Mouse (Mus musculus) left cerebral cortex, adult 9 months (tissue): ENCODE data around the gene Utp4.
"Not testable (repeated sequence)": the region's sequence is repeated elsewhere in the genome, so short reads cannot be mapped to it uniquely, and the experiment has no call there.

Experiments
- DNase-seq, 2 experiments: peaks; one replicate each; pipeline ENCODE4 v3.0.0; 2022; ENCODE audit warnings: low spot score in 2 of 2

Gene Utp4

GRCm38 (mm10) chr8:106893481-106894156, at the start of gene Utp4:
Utp4 (plus strand) TSS chr8:106893636.
- DNase-seq = peak in 1 of 2 experiments; percentile 77

DNA sequence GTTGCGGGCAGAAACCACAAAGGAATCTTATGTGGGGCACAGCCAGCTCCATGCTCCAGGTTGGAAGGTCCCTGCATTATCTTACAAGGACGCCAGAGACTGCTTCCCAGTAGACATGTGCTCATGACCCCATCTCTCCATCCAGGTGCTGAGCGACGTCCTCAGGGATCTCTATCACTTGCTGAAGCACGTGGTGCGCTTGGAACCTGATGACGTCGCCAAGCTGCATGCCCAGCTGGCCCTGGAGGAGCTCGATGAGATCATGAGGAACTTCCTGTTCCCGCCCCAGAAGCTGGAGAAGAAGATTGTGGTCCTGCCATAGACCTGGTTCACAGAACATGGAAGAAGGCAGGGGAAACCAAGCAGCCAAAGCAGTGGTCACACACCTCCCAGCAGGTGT, 43.4 kb upstream of the Utp4 start:
- DNase-seq = no peak

DNA sequence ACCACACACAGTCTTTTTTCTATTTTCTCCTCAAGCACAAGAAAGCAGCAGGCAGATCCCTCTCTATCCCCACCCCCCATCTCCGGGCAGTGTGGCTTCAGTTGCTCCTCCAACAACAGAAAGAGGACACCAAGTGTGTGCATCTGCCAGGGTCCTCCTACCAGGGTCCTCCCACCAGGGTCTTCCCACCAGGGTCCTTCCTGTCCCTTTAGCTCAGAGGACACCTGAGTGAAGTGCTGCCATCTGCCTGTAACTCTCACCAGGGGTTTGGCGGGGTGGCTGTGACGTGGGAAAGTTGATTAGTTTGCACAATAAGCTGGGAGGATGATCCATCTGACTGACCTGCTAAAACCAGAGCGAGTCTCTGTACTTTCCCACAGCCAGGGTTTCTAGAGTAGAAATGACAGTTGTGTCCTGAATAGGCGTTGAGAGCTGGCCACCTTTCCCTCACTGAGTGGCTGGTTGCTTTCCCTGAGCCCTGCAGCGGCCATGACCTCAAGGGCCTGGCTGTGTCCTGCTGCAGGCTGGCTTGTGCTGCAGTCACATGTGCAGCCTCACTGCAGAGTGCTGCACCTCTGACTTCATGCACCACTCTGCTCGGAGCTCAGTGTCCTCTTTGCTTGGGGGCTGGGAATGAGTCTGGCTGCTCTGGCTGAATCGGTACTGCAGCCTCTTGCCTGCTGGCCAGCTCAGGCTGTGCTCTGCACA, 38.7 kb upstream of the Utp4 start:
- no peak for DNase-seq

DNA sequence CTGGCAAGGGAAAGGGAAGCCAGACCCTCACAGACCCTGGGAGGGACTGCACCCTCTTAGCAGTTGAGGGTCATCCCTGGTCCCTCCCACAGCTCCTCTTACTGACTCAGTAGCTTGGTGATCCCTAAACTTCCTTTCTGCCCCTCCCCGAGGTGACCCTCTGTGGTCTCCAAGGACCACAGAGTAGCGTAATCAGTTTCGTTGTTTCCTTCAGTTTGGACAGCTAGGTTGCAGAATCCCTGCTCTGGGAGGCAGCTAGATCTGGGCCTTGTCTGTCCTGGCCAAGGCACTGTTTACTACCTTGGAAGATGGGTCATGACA, 38.2 kb upstream of the Utp4 start:
- no peak for DNase-seq

DNA sequence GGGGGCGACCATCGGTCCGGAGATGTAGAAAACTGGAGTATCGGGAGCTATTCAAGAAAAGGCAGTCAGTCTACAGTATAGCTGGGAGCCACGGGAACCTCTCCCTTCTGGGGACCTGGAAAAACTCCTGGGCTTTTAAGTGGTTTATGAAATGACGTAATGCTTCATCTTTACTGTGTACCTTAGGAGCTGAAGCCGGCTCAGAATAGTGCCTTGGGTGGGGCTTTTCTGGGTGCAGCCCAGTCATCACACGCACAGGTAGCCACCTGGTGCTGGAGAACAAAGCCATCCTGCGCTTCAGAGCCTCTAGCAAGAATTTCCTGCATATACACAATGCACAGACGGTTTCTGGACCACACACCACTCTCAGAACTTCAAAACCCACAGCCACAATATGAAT, 30.6 kb upstream of the Utp4 start:
- no peak for DNase-seq

DNA sequence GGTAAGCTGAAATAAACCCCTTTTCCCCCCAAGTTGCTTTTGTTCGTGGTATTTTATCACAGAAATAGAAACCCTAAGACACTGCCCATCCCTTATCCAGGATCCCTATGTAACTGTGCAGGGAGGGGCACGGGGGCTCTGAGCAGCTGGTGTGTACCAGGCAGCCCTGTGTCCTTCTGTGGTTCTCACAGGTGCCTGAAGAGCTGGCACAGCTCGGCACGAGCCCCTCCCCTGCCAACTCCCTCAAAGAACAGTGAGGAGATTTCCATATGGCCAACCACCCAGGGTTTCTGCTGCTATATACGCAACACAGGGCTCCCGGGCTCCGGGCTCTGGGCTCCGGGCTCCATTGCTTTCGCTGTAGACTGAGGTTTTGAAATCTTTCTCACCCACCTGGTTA, 28.1 kb upstream of the Utp4 start:
- no peak for DNase-seq

GRCm38 (mm10) chr8:106870051-106870450, 23.4 kb upstream of the Utp4 start, which contains the start of gene Has3:
Has3 (plus strand) TSS chr8:106870242.
- DNase-seq = no peak

DNA sequence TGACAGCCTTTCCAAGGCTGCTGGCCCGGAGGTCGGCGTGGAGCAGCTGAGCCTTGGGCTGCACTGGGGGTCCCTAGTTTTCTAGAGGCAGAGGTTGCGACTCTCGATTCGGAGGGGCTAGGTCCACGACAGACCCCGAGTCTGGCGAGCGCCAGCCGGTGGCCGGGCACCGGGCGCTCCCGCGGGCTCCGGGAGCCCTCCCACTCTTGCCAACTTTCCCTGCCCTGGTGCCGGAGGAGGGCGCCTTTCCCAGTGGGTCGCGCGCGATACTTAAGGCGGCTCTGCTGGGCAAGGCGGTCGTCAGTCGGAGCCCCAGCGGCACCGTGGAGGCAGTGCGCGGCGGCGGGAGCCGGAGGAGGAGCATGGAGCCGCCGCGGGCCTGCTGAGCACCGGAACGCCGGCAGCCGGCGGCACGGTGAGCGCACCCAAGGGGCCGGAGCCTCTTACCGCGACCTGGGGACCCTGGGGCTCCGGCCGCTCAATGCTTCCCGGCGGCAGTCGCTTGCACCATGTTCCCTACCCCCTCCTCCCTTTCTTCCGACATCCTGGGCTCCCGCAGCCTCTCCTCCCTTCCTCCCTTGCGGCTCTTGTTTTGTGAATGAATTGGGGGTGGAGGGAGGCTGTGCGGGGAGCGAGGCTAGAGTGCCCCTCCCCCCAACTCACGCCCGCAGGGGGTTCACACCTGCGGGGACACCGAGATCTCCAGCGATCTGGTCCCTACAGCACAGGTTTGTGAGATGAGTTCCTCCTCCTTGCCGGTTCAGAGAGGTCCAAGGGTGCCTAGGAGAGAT, 22.7 kb upstream of the Utp4 start:
- DNase-seq = peak in 1 of 2 experiments; percentile 51

DNA sequence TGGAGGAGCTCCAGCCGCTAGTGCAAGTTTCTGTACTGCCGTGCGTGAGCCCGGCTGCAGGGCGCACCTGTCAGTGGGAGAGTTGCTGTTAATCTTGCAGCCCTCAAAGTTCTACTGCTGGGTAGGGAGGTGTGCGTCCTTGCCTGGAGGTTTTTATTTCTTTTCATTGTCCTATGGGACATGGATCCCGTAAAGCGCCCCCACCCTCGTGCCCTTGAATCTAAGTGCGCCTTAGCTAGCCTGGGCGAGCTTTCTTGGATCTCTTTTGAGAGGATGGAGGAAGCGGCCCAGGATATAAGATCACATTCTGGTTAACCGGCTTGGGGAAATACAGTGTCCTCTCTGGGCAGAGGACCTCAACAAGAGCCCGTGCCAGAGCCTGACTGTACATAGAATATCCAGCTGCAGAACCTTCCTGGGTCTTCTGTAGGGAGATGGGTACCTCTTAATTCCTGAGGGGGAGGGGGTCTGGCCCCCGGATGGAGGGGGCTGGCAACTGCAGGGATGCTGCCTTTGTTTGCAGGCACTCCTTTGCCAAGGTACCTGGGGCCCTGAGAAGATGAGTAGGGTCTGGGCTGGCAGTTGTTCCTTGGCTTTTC, 22.0 kb upstream of the Utp4 start:
- no peak for DNase-seq

- no peak for DNase-seq
Measured at GRCm38 (mm10) chr8:106871931-106872371, 21.5 kb upstream of the Utp4 start.

DNA sequence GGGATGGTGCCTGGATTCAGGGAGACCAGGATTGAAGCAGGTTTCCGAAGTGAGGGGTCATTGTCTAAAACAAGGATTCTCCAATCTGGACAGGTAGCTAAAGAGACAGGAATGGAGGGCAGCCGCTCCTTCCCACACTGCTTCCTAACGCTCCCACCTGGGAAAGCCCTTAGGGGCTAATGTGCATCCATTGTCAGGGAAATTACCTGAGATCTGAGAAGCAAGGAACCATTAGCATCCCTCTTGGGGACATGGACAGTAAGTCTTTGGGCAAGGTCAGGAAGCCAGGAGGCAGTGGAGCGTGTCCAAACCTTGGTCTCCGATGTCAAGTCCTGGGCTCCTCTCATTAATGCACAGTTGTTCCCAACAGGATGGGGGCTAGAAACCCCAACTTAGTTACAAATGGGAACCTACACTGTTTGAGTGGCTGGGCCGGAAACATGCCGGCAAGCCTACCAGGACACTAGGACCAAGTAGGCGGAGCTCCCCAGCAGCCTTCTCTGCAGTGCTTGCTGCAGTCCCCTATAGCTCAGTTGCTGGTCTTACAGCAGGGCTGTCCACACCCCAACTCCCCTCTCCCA, 20.9 kb upstream of the Utp4 start:
- no peak for DNase-seq

DNA sequence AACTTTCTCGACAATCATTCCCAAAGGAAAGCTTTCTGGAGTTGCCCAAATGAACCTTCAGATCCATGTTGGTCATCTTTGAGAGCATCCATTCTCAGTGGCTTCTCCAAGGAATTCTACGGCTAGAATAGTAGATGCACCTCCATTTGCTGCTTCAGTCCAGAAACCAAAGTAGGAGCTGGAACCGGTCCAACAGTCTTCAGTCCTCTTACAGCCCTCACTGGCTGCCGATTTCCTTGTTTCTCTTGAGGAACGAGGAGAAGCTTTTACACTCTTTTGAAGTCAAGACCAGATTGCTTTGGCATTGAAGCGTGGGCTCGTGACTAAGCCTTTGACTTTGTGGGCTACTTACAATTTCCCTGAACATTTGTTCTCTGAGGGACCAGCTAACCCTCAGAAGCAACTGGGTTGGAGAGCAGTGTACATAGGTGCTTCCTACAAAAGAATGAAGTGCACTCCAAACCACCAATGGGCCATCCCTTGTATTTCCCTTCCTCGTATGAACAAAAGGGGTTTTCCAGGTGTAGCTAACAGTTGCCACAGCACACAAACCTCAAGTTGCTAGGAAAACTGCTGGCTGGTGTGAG, 13.2 kb upstream of the Utp4 start:
- no peak for DNase-seq

GRCm38 (mm10) chr8:106884094-106884493, 9.3 kb upstream of the Utp4 start:
- not testable (repeated sequence) for DNase-seq

GRCm38 (mm10) chr8:106884826-106885400, 8.5 kb upstream of the Utp4 start:
- DNase-seq = not testable (repeated sequence)

GRCm38 (mm10) chr8:106887336-106888189, 5.9 kb upstream of the Utp4 start:
- DNase-seq = peak in 1 of 2 experiments; percentile 80

GRCm38 (mm10) chr8:106888803-106889202, 4.6 kb upstream of the Utp4 start:
- DNase-seq = no peak

GRCm38 (mm10) chr8:106892210-106892805, 1.1 kb upstream of the Utp4 start:
- DNase-seq = no peak

GRCm38 (mm10) chr8:106892806-106893451, 507 bp upstream of the Utp4 start:
- no peak for DNase-seq

DNA sequence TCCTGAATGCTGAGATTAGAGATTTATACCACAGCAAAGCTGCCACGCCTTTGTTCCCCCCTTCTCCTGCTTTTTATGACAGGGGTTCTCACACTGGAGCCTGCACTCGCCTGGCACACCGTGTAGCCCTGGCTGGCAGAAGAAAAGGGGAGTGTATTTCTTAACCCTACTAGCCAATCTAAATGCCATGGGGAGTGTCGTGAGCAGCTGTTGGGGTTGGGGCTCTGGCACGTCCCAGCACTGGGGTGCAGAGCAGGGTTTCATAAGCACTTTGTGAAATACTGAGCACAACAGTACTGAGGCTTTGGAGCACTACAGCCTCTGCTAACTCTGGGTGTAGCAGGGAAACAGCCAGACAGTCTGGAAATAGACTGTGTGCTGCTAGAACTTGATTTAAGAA, 6.0 kb downstream of the Utp4 start:
- DNase-seq = no peak
